Mouse (Mus musculus) ES-E14 (cell line): ENCODE results near the gene Sh3gl1. TPM values are rescaled to one million over a fixed set of nuclear protein-coding genes. Genes with fewer than 3 reads are reported as not detected.

ENCODE experiments used
- DNase-seq: peaks from one replicate; pipeline ENCODE4 v3.0.0-alpha.2; 2013; ENCODE audit warnings: low read depth, low spot score
- H3K27ac ChIP-seq: 2 replicates; pipeline ENCODE4 v1.5.1; 2012; ENCODE audit warnings: low read depth, mild to moderate bottlenecking, low read length, moderate library complexity, mixed read lengths; ENCODE audit not compliant: poor library complexity, insufficient read depth, severe bottlenecking
- H3K36me3 ChIP-seq: 2 replicates; pipeline ENCODE4 v1.6.1; 2012; ENCODE audit warnings: mild to moderate bottlenecking, low read length, moderate library complexity, mixed read lengths; ENCODE audit not compliant: control insufficient read depth, poor library complexity, insufficient read depth, severe bottlenecking
- H3K4me1 ChIP-seq, 2 experiments: fragments of 150-350 bp in 1 of 2; sonication (generic) in 1 of 2; 2 replicates each; pipeline ENCODE4 v1.6.1; 2012; ENCODE audit warnings: low read length in 2 of 2, mild to moderate bottlenecking in 1 of 2, mixed read lengths in 1 of 2; ENCODE audit not compliant: control insufficient read depth in 2 of 2, insufficient read depth in 2 of 2, poor library complexity in 1 of 2
- H3K4me3 ChIP-seq, 2 experiments: fragments of 150-350 bp in 1 of 2; sonication (generic) in 1 of 2; 2 replicates each; pipeline ENCODE4 v1.5.1; 2012; ENCODE audit warnings: low read length in 2 of 2, low read depth in 1 of 2, mild to moderate bottlenecking in 1 of 2, mixed read lengths in 1 of 2; ENCODE audit not compliant: insufficient read depth in 1 of 2, poor library complexity in 1 of 2, severe bottlenecking in 1 of 2
- H3K9ac ChIP-seq: 2 replicates; pipeline ENCODE4 v1.6.1; 2012; ENCODE audit warnings: low read depth, mild to moderate bottlenecking, low read length, mixed read lengths; ENCODE audit not compliant: poor library complexity, insufficient read depth, severe bottlenecking
- H3K9me3 ChIP-seq: fragments of 150-350 bp; sonication (generic); 2 replicates; pipeline ENCODE4 v1.6.1; 2012; ENCODE audit warnings: low read depth, mild to moderate bottlenecking, low read length; ENCODE audit not compliant: control insufficient read depth, insufficient read depth
- CHD2 ChIP-seq: IDR thresholded peaks from 2 replicates; pipeline ENCODE4 v1.6.1; 2014; ENCODE audit warnings: mild to moderate bottlenecking, low read depth, low read length, inconsistent platforms
- HCFC1 ChIP-seq: IDR thresholded peaks from 2 replicates; pipeline ENCODE4 v1.6.1; 2012; ENCODE audit warnings: low read length, inconsistent platforms, borderline replicate concordance; ENCODE audit not compliant: insufficient read depth
- MAFK ChIP-seq: IDR thresholded peaks from 2 replicates; pipeline ENCODE4 v1.6.1; 2014; ENCODE audit warnings: mild to moderate bottlenecking, low read depth, low read length, inconsistent platforms; ENCODE audit not compliant: insufficient read depth
- ZC3H11A ChIP-seq: IDR thresholded peaks from 2 replicates; pipeline ENCODE4 v1.6.1; 2012; ENCODE audit warnings: low read depth, mild to moderate bottlenecking, inconsistent platforms, low read length, borderline replicate concordance
- ZNF384 ChIP-seq: IDR thresholded peaks from 2 replicates; pipeline ENCODE4 v1.6.1; 2012; ENCODE audit warnings: low read depth, low read length, inconsistent platforms
- in situ Hi-C, 2 experiments: fragments of 600-800 bp; cut with MboI; formaldehyde crosslinking; loops; one replicate each; pipeline ENCODE4 v1.15.1; 2025; ENCODE audit warnings: low sequenced_read_pairs in 2 of 2, inconsistent platforms in 1 of 2; ENCODE audit not compliant: unreplicated experiment in 2 of 2
- total RNA-seq: library from RNA; depleted of rRNA; stranded (reverse); fragments of 300-350 nt; gene quantifications from 2 replicates; pipeline ENCODE4 v1.2.3, GENCODE M21; 2012

Sh3gl1 gene
- total RNA-seq, 1 experiment: 73.8 TPM

- DNase-seq: no peak
- H3K27ac ChIP-seq: no peak overlapping the region
- in situ Hi-C loops: no loop called here
- no peak overlapping the region for H3K4me3 ChIP-seq
- H3K9ac ChIP-seq: no peak overlapping the region
- H3K4me1 ChIP-seq: peaks cover 0 to 2% of the 10 kb centered on the region in 2 experiments; a peak in 1 of 4 replicates
- H3K36me3 ChIP-seq: peaks cover 55% of the 10 kb centered on the region
- no peaks in the 10 kb centered on the region for H3K9me3 ChIP-seq
- TF ChIP-seq ZC3H11A (no peak), MAFK (no peak), ZNF384 (no peak), CHD2 (no peak), HCFC1 (no peak)
Measured at GRCm38 (mm10) chr17:56016793-56017785, 19.3 kb downstream of the Sh3gl1 start.

- Histone ChIP-seq H3K27ac (no peak overlapping the region), H3K4me3 (no peak overlapping the region), H3K4me1 (peaks cover 0 to 2% of the 10 kb centered on the region in 2 experiments; a peak in 1 of 4 replicates), H3K9ac (no peak overlapping the region), H3K36me3 (peaks cover 61% of the 10 kb centered on the region), H3K9me3 (no peaks in the 10 kb centered on the region)
- in situ Hi-C loops: no loop called here
- no peak for TF ChIP-seq ZC3H11A
- no peak for DNase-seq
Measured at GRCm38 (mm10) chr17:56016382-56016781, 20.1 kb downstream of the Sh3gl1 start.

- DNase-seq: no peak
- no peak overlapping the region for H3K4me3 ChIP-seq
- no peak overlapping the region for H3K9ac ChIP-seq
- peaks cover 59% of the 10 kb centered on the region for H3K36me3 ChIP-seq
- in situ Hi-C loops: no loop called here
- TF ChIP-seq HCFC1 (no peak), MAFK (no peak), ZC3H11A (no peak), ZNF384 (no peak), CHD2 (no peak)
- H3K27ac ChIP-seq: no peak overlapping the region
- H3K9me3 ChIP-seq: no peaks in the 10 kb centered on the region
- H3K4me1 ChIP-seq: peaks cover 0 to 2% of the 10 kb centered on the region in 2 experiments; a peak in 1 of 4 replicates
Measured at GRCm38 (mm10) chr17:56015293-56015692, 21.1 kb downstream of the Sh3gl1 start.

- no peaks in the 10 kb centered on the region for H3K9me3 ChIP-seq
- H3K9ac ChIP-seq: no peak overlapping the region
- no peak for TF ChIP-seq MAFK
- TF ChIP-seq ZC3H11A: no peak
- no peak for TF ChIP-seq HCFC1
- no peak for TF ChIP-seq ZNF384
- TF ChIP-seq CHD2: no peak
- in situ Hi-C loops: no loop called here
- no peak overlapping the region for H3K27ac ChIP-seq
- H3K4me3 ChIP-seq: no peak overlapping the region
- H3K36me3 ChIP-seq: peaks cover 27% of the 10 kb centered on the region
- peaks cover 0 to 4% of the 10 kb centered on the region in 2 experiments; a peak in 2 of 4 replicates for H3K4me1 ChIP-seq
- no peak for DNase-seq
Measured at GRCm38 (mm10) chr17:56011441-56011840, 25.0 kb downstream of the Sh3gl1 start.
